Mouse (Mus musculus): Measurements from ENCODE around the gene Kcnc1. TPM values are rescaled to one million over a fixed set of nuclear protein-coding genes. Genes with fewer than 3 reads are reported as not detected.
A peak's percentile ranks its signal among the peaks of the same experiment; 100 is the strongest.

Kcnc1 gene
- polyA plus RNA-seq (2015; fragmentation: Nextera tagmentation; extraction: Ambion mirVana): 8.0 and 8.5 TPM in 2 replicates

DNA sequence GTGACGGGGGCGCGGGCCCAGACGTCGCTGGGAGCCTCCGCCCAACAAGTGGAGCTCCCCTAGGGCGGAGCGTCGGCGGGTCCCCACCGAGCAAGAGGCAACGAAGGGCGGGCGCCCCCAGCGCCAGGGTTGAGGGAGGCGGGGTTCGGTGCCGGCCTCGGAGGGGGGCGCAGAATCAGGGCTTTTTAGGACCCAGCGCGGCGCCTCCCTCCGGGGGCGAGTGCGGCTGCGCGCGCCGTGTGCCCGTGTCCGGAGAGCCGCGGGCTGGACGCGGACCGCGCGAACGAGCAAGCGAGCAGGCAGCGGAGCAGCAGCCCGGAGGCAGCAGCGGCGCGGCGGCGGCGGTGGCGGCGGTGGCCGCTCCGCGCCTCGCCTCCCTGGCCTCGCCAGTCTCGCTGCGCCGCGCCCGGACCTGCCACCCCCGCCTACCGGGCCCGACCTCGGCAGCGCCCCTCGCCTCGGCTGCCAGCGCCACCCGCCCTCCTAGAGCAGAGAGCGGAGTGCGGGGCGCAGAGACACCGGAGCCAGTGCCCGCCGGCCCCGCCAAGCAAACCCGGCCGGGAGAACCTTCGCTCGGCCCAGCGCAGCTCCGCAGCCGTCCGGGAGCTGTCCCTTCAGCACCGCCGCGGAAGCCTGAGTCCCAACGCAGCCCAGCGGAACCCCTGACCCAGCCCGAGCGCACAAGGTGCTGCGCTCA is at the start of gene Kcnc1:
Gene Kcnc1, plus strand, starts transcription at position 267 of the 697 bp plus-strand sequence.
- peaks cover 63% of the 10 kb centered on the region for H3K27me3 ChIP-seq
- H3K9ac ChIP-seq (replicated peaks): peak within 1 kb of the TSS; percentile 83
- peak within 1 kb of the TSS; percentile 89 for H3K27ac ChIP-seq
- H3K4me2 ChIP-seq (replicated peaks): peak within 1 kb of the TSS; percentile 75
- peak within 1 kb of the TSS; percentile 69 for H3K4me3 ChIP-seq (replicated peaks)
- no peaks in the 10 kb centered on the region for H3K9me3 ChIP-seq
- 1% methylated on average over 68 of the region's 93 CpGs for WGBS
- ATAC-seq: peak; percentile 76
- peaks cover 55% of the 10 kb centered on the region for H3K4me1 ChIP-seq (replicated peaks)
- H3K36me3 ChIP-seq: no peaks in the 10 kb centered on the region

DNA sequence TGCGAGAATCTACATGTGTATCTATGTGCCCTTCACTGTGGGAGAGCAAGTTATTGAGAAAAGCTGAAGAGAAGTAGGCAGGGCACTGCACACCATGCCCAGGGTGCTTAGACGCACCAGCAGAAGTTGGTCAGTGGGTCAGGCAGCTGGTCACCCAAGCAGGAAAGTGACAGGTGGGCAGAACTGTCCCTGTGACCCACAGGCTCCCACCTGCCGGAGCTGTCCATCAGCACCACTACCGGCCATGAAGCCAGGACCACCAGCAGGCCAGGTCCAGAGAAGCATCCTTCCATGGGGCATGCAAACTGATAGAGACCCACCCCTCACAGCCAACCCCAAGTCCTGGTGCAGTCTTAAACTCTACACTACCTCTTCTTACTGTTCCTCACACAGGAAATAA is 48.6 kb upstream of the Kcnc1 start:
- no peak overlapping the region for H3K27ac ChIP-seq
- ATAC-seq: no peak
- H3K4me1 ChIP-seq (replicated peaks): peaks cover 11% of the 10 kb centered on the region
- peaks cover 50% of the 10 kb centered on the region for H3K27me3 ChIP-seq
- no peak overlapping the region for H3K4me2 ChIP-seq (replicated peaks)
- H3K9me3 ChIP-seq: no peaks in the 10 kb centered on the region
- no peak overlapping the region for H3K9ac ChIP-seq (replicated peaks)
- WGBS: 62% methylated on average over 4 of the region's 4 CpGs
- no peak overlapping the region for H3K4me3 ChIP-seq (replicated peaks)
- H3K36me3 ChIP-seq: no peaks in the 10 kb centered on the region

DNA sequence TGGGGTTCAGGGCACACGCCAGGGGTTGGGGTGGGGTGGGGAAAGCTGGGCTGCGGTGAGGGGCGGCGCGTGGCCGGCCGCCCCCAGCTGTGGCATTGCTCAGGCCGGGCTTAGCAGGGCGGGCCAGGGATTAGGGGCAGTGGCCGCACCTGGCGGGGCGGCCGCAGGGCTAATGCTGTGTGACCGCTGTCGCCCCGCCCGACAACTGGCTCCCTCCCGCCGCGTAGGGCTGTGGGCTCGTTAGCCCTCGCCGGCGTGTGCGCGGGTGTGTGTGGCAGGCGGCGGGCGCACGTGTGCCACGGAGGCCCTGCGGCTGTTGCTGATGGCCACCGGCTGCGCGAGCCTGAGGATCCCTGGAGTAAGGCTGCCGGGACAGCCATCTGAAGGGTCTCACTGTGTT is 47.5 kb upstream of the Kcnc1 start:
- peaks cover 11% of the 10 kb centered on the region for H3K4me1 ChIP-seq (replicated peaks)
- 2% methylated on average over 36 of the region's 36 CpGs for WGBS

DNA sequence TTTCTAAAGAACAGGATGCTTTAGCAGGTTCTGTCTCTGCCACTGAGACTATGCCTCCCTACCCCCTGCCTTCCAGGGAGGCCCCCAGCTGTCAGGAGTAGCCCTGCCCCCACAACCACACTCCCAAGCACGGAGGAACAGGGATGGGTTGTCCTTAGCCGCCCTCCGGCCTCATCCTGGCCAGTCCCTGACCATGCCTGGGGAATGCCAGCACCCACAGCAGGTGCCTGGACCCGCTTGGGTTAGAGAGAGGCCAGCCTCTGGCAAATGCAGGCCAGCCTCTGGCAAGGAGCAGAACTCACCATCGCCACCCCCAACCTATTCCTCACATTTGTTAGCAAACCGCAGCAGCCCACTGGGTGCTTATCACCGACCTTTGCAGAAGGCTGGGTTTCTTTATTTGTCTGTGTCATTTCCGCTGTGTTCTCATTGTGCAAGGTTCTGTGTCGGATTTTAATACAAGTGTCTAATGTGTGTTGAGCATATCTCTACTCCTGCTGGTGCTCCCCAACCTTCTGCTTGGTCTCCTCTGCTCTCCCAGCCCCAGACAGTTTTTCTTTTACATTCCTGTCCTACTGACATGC is 46.1 kb upstream of the Kcnc1 start:
- Histone ChIP-seq H3K4me2 (replicated peaks) (no peak overlapping the region), H3K36me3 (no peaks in the 10 kb centered on the region), H3K9me3 (no peaks in the 10 kb centered on the region), H3K27ac (no peak overlapping the region), H3K9ac (replicated peaks) (no peak overlapping the region), H3K4me3 (replicated peaks) (no peak overlapping the region), H3K4me1 (replicated peaks) (peaks cover 11% of the 10 kb centered on the region), H3K27me3 (peaks cover 50% of the 10 kb centered on the region)
- WGBS: 45% methylated on average over 9 of the region's 9 CpGs
- no peak for ATAC-seq

More for the DNA sequence above, 47.5 kb upstream of the Kcnc1 start:
- Histone ChIP-seq H3K36me3 (no peaks in the 10 kb centered on the region), H3K27me3 (peaks cover 50% of the 10 kb centered on the region), H3K4me3 (replicated peaks) (peak overlapping the region; percentile 31), H3K9ac (replicated peaks) (0 out of 2 replicates have a peak overlapping the region, but pooled peaks have one; percentile 24), H3K4me2 (replicated peaks) (peak overlapping the region; percentile 56), H3K27ac (no peak overlapping the region), H3K9me3 (no peaks in the 10 kb centered on the region)
- ATAC-seq: peak; percentile 53

DNA sequence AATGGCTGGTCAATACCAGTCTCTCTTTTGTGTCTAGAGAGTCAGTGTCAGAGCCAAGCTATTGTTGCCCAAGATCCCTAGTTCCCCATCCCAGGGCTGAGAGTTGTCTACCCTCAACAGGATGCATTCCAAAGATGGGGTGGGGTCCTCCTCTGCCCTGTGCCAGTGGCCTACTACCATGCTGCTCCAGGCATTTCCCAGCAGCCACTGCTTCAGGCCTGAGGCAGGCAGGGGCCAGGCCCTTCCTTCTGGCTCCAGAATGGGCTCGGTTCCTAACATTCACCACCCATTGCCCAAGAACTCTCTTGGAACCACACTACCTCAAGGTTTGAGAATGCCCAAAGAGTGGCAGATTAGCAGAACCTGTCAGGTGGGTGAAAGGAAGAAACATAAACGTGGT is 43.5 kb upstream of the Kcnc1 start:
- Histone ChIP-seq H3K4me1 (replicated peaks) (peaks cover 11% of the 10 kb centered on the region), H3K4me3 (replicated peaks) (no peak overlapping the region), H3K36me3 (no peaks in the 10 kb centered on the region), H3K27ac (no peak overlapping the region), H3K4me2 (replicated peaks) (no peak overlapping the region), H3K9me3 (no peaks in the 10 kb centered on the region), H3K9ac (replicated peaks) (no peak overlapping the region), H3K27me3 (peaks cover 36% of the 10 kb centered on the region)
- 69% methylated on average over 2 of the region's 2 CpGs for whole genome bisulfite sequencing
- no peak for ATAC-seq

DNA sequence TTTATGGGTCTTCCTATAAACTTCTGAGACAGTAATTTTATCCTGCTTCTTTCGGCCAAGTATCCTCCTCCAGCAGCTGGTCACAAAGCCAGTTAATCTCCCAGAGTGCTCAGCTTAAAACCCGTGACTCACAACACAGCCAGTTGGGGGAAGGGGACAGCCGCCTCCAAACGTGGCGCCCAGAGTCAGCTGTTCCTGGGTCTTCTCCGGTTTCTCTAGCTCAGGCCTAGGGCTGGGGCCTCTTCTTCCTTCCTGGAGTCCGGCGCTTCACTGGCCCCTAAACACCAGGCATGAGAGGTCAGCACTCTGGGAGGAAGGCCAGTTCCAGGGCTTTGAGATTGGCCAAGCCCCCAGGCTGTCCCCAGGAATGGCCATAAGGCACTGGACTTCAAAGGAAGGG is 43.1 kb upstream of the Kcnc1 start:
- no peaks in the 10 kb centered on the region for H3K9me3 ChIP-seq
- ATAC-seq: no peak
- H3K4me1 ChIP-seq (replicated peaks): peaks cover 11% of the 10 kb centered on the region
- peaks cover 32% of the 10 kb centered on the region for H3K27me3 ChIP-seq
- WGBS: 61% methylated on average over 8 of the region's 8 CpGs
- H3K9ac ChIP-seq (replicated peaks): no peak overlapping the region
- no peak overlapping the region for H3K4me3 ChIP-seq (replicated peaks)
- no peaks in the 10 kb centered on the region for H3K36me3 ChIP-seq
- no peak overlapping the region for H3K4me2 ChIP-seq (replicated peaks)
- H3K27ac ChIP-seq: no peak overlapping the region

DNA sequence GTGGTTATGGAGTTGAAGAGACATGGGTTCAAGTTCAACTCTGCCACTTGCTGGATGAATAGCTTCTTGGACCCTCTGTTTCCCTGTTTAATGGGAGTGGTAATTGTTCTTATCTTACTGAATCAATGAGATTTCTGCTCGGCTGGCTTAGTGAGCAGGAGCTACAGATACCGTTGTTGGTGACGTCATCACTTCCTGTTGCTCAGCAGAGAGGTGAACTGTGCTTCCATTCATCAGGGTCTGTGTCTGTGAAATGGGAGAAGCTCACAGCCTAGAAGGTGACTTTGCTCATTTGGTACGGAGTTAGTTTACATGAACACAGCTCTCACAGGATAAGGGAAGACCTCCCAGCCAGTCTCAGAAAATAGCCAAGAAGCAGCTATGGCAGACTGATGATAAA is 42.4 kb upstream of the Kcnc1 start:
- no peak for ATAC-seq
- no peak overlapping the region for H3K4me3 ChIP-seq (replicated peaks)
- H3K27ac ChIP-seq: no peak overlapping the region
- H3K36me3 ChIP-seq: no peaks in the 10 kb centered on the region
- H3K27me3 ChIP-seq: peaks cover 25% of the 10 kb centered on the region
- peaks cover 7% of the 10 kb centered on the region for H3K4me1 ChIP-seq (replicated peaks)
- no peak overlapping the region for H3K4me2 ChIP-seq (replicated peaks)
- no peaks in the 10 kb centered on the region for H3K9me3 ChIP-seq
- 89% methylated on average over 4 of the region's 4 CpGs for WGBS
- H3K9ac ChIP-seq (replicated peaks): no peak overlapping the region

DNA sequence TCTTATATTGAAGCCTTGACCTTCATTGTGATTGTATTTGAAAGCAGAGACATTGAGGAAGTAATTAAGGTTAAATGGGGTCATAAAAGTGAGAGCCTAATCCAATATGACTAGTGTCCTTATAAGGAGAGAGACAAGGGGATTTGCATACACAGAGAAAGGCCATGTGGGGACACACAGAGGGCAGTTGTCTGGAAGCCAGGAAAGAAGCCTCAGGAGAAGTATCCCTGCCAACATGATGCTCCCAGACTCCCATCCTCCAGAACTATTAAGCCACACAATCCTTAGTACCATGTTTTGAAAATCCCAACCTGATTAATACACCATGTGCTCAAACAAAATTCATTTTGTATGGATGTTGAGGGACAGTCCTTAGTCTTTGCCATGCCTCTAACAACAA is 34.5 kb upstream of the Kcnc1 start:
- H3K27me3 ChIP-seq: no peaks in the 10 kb centered on the region; the same call in 1 of the 2 replicates
- H3K9me3 ChIP-seq: no peaks in the 10 kb centered on the region
- H3K36me3 ChIP-seq: no peaks in the 10 kb centered on the region
- H3K9ac ChIP-seq (replicated peaks): no peak overlapping the region
- ATAC-seq: no peak
- no peak overlapping the region for H3K4me2 ChIP-seq (replicated peaks)
- H3K4me1 ChIP-seq (replicated peaks): no peaks in the 10 kb centered on the region
- H3K4me3 ChIP-seq (replicated peaks): no peak overlapping the region
- H3K27ac ChIP-seq: no peak overlapping the region

DNA sequence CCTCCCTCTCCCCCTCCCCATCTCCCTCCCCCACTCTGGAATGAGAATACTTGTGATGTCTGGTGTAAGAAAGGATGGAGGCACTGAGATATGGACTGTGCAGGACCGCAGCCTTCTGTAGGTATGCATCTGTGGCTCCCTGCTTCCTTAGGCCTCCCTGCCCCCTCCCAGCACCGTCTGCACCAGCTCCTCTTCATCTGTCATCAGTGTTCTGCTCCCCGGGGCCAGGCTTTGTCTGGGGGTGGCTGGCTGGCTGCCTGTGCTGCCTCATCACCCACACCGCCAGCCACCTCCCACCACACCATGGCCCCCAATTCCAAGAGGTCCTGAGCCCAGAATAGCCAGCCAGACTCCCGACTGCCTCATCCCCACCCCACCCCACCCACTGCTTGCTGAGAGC is 32.1 kb upstream of the Kcnc1 start:
- ATAC-seq: no peak
- no peak overlapping the region for H3K27ac ChIP-seq
- H3K36me3 ChIP-seq: no peaks in the 10 kb centered on the region
- WGBS: 51% methylated on average over 5 of the region's 5 CpGs
- H3K4me3 ChIP-seq (replicated peaks): no peak overlapping the region
- H3K27me3 ChIP-seq: no peaks in the 10 kb centered on the region; the same call in 1 of the 2 replicates
- H3K4me1 ChIP-seq (replicated peaks): no peaks in the 10 kb centered on the region
- no peaks in the 10 kb centered on the region for H3K9me3 ChIP-seq
- H3K9ac ChIP-seq (replicated peaks): no peak overlapping the region
- H3K4me2 ChIP-seq (replicated peaks): no peak overlapping the region

DNA sequence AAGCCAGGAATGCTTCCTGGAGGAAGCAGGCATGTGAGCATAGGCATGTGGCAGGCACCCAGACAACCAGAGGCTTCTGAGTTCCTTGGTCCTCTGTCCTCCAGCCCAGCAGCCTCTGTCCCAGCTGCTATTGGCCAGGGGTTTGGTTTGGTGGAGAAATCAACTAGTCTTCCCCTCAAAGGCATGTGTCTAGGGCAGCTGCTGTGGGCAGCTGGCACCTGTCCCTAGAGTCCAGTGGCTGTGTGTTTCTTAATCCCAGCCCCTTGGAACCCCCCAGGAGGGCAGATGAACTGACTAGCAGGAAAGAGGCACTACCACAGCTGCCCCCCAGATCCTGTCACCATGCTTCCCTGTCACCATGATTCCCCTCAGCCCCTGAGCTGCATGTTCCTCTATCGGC is 30.5 kb upstream of the Kcnc1 start:
- ATAC-seq: no peak
- H3K36me3 ChIP-seq: no peaks in the 10 kb centered on the region
- no peaks in the 10 kb centered on the region; the same call in 1 of the 2 replicates for H3K27me3 ChIP-seq
- no peak overlapping the region for H3K4me2 ChIP-seq (replicated peaks)
- no peaks in the 10 kb centered on the region for H3K4me1 ChIP-seq (replicated peaks)
- H3K4me3 ChIP-seq (replicated peaks): no peak overlapping the region
- no peak overlapping the region for H3K27ac ChIP-seq
- H3K9ac ChIP-seq (replicated peaks): no peak overlapping the region
- 88% methylated on average over 1 of the region's 1 CpGs for WGBS
- no peaks in the 10 kb centered on the region for H3K9me3 ChIP-seq

DNA sequence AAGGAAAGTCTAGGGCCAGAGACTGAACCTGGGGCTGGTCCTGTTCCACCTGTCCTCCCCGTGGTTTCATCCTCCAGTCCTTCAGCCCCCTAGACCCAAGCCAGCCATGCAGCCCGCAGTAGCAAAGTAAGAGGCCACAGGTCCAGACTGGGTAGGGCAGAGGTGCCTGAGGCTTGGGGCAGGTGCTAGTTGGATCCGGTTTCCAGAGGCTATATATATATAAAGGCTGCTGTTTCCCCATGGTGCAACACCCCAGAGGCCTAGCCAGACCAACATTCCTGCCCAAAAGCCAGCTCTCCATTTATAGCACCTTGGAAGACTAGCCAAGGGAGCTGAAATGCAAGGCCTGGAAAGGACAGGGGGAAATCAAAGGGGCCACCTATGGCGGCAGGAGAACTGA is 25.2 kb upstream of the Kcnc1 start:
- Histone ChIP-seq H3K4me1 (replicated peaks) (peaks cover 1% of the 10 kb centered on the region), H3K36me3 (no peaks in the 10 kb centered on the region), H3K9ac (replicated peaks) (no peak overlapping the region), H3K9me3 (no peaks in the 10 kb centered on the region), H3K27me3 (peaks cover 31% of the 10 kb centered on the region), H3K4me3 (replicated peaks) (no peak overlapping the region), H3K4me2 (replicated peaks) (no peak overlapping the region), H3K27ac (no peak overlapping the region)
- ATAC-seq: no peak
- 78% methylated on average over 4 of the region's 4 CpGs for WGBS

DNA sequence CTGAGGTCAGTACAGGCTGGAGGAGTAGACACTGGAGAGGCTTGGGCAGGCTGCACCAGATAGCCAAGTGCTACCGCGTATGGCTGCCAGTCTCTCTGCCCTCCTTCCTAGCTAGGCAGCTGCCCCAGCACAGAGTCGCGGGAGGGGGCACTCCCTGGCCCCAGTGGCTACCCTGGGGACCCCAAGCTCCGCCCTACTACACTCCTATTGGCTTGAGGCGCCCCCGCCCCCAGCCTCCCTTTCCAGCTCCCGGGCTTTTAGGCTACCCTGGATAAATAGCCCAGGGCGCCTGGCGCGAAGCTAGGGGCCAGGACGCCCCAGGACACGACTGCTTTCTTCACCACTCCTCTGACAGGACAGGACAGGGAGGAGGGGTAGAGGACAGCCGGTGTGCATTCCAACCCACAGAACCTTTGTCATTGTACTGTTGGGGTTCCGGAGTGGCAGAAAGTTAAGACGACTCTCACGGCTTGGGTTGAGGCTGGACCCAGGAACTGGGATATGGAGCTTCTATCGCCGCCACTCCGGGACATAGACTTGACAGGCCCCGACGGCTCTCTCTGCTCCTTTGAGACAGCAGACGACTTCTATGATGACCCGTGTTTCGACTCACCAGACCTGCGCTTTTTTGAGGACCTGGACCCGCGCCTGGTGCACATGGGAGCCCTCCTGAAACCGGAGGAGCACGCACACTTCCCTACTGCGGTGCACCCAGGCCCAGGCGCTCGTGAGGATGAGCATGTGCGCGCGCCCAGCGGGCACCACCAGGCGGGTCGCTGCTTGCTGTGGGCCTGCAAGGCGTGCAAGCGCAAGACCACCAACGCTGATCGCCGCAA is 19.9 kb upstream of the Kcnc1 start, which contains the start of gene Myod1:
Gene Myod1, plus strand, starts transcription at position 303 of the 836 bp plus-strand sequence.
- H3K9me3 ChIP-seq: no peaks in the 10 kb centered on the region
- H3K36me3 ChIP-seq: no peaks in the 10 kb centered on the region
- H3K27ac ChIP-seq: no peak within 1 kb of the TSS
- peaks cover 76% of the 10 kb centered on the region for H3K27me3 ChIP-seq
- peak within 1 kb of the TSS; percentile 50 for H3K4me2 ChIP-seq (replicated peaks)
- peak within 1 kb of the TSS; percentile 26 for H3K4me3 ChIP-seq (replicated peaks)
- H3K4me1 ChIP-seq (replicated peaks): peaks cover 26% of the 10 kb centered on the region
- ATAC-seq: 0 out of 2 replicates have a peak, but pooled peaks have one; percentile 10
- H3K9ac ChIP-seq (replicated peaks): no peak within 1 kb of the TSS
- WGBS: 4% methylated on average over 44 of the region's 44 CpGs
